Mouse (Mus musculus) megakaryocyte, embryonic 14.5 days (primary cell): Measurements from ENCODE around the gene Car10.

Source experiments
- FLI1 ChIP-seq: IDR thresholded peaks from 2 replicates; pipeline ENCODE4 v1.6.1; 2012; ENCODE audit warnings: low read length, inconsistent platforms, mixed read lengths
- GATA1 ChIP-seq: IDR thresholded peaks from 3 replicates; pipeline ENCODE4 v1.6.1; 2012; ENCODE audit warnings: mixed read lengths, low read length, inconsistent platforms, borderline replicate concordance

GRCm38 (mm10) chr11:93562330-93562865, 464.6 kb downstream of the Car10 start:
- TF ChIP-seq GATA1 (no peak), FLI1 (no peak)
